Mouse (Mus musculus) heart, embryonic 16.5 days (tissue): Measurements from ENCODE around the gene Cdpf1. TPM values are rescaled to one million over a fixed set of nuclear protein-coding genes. Genes with fewer than 3 reads are reported as not detected.
"Not testable (repeated sequence)": the region's sequence is repeated elsewhere in the genome, so short reads cannot be mapped to it uniquely, and the experiment has no call there.

Source experiments
- ATAC-seq: fragments of 200-750 bp; cut with Nextera tagmentation; replicated peaks from 2 replicates; pipeline ENCODE4 v1.8.0; 2017; ENCODE audit warnings: moderate number of reproducible peaks; ENCODE audit not compliant: insufficient read depth, low FRiP score; ENCODE audit errors: extremely low read depth
- H3K27ac ChIP-seq: fragments of 300-500 bp; sonication (generic); 2 replicates; pipeline ENCODE4 v1.5.1; 2014; ENCODE audit warnings: mild to moderate bottlenecking, low read length, control low read depth, moderate library complexity
- H3K27me3 ChIP-seq: fragments of 300-500 bp; sonication (generic); 2 replicates; pipeline ENCODE4 v1.6.1; 2014; ENCODE audit warnings: low read length, mixed read lengths; ENCODE audit not compliant: control insufficient read depth, insufficient read depth
- H3K36me3 ChIP-seq: fragments of 300-500 bp; sonication (generic); 2 replicates; pipeline ENCODE4 v1.6.1; 2014; ENCODE audit not compliant: control insufficient read depth, insufficient read depth
- H3K4me1 ChIP-seq: fragments of 300-500 bp; sonication (generic); 2 replicates; pipeline ENCODE4 v1.6.1; 2014; ENCODE audit warnings: low read length, mixed read lengths; ENCODE audit not compliant: control insufficient read depth, insufficient read depth
- H3K4me2 ChIP-seq: fragments of 300-500 bp; sonication (generic); 2 replicates; pipeline ENCODE4 v1.6.1; 2014; ENCODE audit warnings: low read depth, mild to moderate bottlenecking, control low read depth, low read length
- H3K4me3 ChIP-seq: fragments of 300-500 bp; sonication (generic); 2 replicates; pipeline ENCODE4 v1.5.1; 2014; ENCODE audit warnings: mild to moderate bottlenecking, control low read depth, low read length
- H3K9ac ChIP-seq: fragments of 300-500 bp; sonication (generic); 2 replicates; pipeline ENCODE4 v1.6.1; 2014; ENCODE audit warnings: low read length, control low read depth
- H3K9me3 ChIP-seq: fragments of 300-500 bp; sonication (generic); replicated peaks from 2 replicates; pipeline ENCODE4 v1.6.1; 2016; ENCODE audit warnings: low read length; ENCODE audit not compliant: control insufficient read depth
- WGBS: fragments of 180-500 bp; shearing (Covaris S2); extraction: QIAGEN DNeasy Blood & Tissue Kit; methylation state at CpG from one replicate; pipeline ENCODE4 v1.1.7; 2014; 5-methylcytosine and 5-hydroxymethylcytosine counted together
- polyA plus RNA-seq: library from polyadenylated mRNA; unstranded; fragments of >200 nt; fragmentation: Nextera tagmentation; extraction: Ambion mirVana; gene quantifications from 2 replicates; pipeline ENCODE4 v1.2.1, GENCODE M21; 2015

The Cdpf1 gene
- polyA plus RNA-seq, 1 experiment from 2014 or later: 48.8 TPM

DNA sequence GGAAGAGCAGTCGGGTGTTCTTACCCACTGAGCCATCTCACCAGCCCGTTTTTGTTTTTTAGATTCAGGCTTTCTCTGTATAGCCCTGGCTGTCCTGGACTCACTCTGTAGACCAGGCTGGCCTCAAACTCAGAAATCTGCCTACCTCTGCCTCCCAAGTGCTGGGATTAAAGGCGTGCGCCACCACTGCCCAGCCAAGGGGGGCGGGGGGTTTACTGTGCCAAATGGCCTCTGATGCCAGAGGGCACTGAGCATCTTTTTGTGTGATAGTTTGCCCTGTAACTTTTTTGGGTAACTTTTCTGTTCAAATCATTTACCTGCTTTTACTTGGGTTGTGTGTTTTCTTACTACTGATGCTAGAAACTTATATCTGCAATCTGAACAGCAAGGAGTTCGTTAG is 32.6 kb downstream of the Cdpf1 start:
- not testable (repeated sequence) for H3K27me3 ChIP-seq, H3K36me3 ChIP-seq, ATAC-seq, H3K27ac ChIP-seq, H3K4me1 ChIP-seq, H3K4me2 ChIP-seq, H3K9me3 ChIP-seq, H3K9ac ChIP-seq, H3K4me3 ChIP-seq
- 87% methylated on average over 6 of the region's 6 CpGs for WGBS

DNA sequence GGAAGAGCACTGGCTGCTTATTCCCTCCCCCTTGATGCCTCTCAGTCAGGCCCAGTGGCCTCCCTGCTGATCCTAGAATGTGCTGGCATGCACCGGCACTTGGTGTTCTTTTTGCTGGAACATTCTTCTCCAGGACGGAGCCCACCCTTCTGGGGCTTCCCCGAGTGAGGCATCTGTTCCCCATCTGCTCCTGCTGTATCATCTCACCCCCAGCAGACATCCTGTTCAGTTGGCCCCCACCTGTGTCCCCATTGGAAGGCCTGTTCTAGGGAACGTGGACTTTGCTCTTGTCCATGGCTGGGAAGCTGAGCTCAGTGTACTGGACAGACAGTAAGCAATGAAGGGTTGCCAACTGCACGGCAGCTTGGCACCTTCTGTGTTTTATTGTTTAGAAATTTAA is 34.7 kb downstream of the Cdpf1 start:
- 74% methylated on average over 5 of the region's 5 CpGs for WGBS
- Histone ChIP-seq H3K36me3 (no peaks in the 10 kb centered on the region), H3K4me2 (no peak overlapping the region), H3K4me1 (no peaks in the 10 kb centered on the region), H3K9me3 (no peaks in the 10 kb centered on the region), H3K27me3 (no peaks in the 10 kb centered on the region), H3K9ac (no peak overlapping the region), H3K4me3 (no peak overlapping the region), H3K27ac (no peak overlapping the region)
- ATAC-seq: no peak

DNA sequence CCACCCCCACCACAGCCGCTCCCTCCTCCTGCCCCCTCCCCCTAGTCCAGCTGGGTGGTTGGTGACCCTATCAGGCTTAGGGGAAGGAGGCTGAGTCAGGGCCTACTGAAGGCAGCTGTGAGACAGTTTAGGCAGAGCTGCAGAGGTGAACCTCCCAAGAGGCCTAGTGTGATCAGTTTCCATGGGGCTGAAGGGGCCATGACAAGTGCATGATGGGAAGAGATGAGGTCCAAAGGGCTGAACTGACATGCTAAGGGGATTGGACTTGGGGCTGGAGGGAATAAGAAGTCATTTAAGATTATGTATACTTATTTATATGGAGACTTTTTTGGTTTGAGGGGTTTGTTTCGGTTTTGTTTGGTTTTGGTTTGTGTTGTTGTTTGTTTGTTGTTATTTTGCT is 35.3 kb downstream of the Cdpf1 start:
- H3K4me2 ChIP-seq: no peak overlapping the region
- H3K9ac ChIP-seq: no peak overlapping the region
- H3K9me3 ChIP-seq: no peaks in the 10 kb centered on the region
- no peaks in the 10 kb centered on the region for H3K4me1 ChIP-seq
- no peaks in the 10 kb centered on the region for H3K27me3 ChIP-seq
- H3K4me3 ChIP-seq: no peak overlapping the region
- no peak for ATAC-seq
- WGBS: 76% methylated on average over 2 of the region's 2 CpGs
- no peak overlapping the region for H3K27ac ChIP-seq
- H3K36me3 ChIP-seq: no peaks in the 10 kb centered on the region

DNA sequence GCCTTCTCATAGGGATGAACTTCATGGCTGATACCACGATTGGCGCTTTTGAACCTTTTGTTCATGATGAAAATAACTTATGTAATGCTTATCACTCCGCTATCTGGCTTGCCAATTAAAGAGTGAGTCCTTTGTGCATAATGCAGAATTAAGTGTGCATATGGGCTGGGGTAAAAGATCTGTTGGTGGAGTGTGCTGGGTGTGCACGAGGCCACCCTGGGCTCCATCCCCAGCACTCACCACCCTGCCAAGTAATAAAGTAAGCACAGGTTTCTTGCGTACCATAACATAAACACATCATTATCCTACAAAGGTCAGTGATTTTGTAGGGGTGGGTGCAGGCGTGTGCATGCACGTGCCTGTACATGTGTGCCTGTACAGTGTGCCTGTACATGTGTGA is 36.5 kb downstream of the Cdpf1 start:
- WGBS: 84% methylated on average over 7 of the region's 7 CpGs
- H3K27ac ChIP-seq: no peak overlapping the region
- no peak overlapping the region for H3K4me3 ChIP-seq
- no peak overlapping the region for H3K4me2 ChIP-seq
- H3K4me1 ChIP-seq: no peaks in the 10 kb centered on the region
- no peak for ATAC-seq
- H3K9me3 ChIP-seq: no peaks in the 10 kb centered on the region
- H3K27me3 ChIP-seq: no peaks in the 10 kb centered on the region
- no peak overlapping the region for H3K9ac ChIP-seq
- no peaks in the 10 kb centered on the region for H3K36me3 ChIP-seq

DNA sequence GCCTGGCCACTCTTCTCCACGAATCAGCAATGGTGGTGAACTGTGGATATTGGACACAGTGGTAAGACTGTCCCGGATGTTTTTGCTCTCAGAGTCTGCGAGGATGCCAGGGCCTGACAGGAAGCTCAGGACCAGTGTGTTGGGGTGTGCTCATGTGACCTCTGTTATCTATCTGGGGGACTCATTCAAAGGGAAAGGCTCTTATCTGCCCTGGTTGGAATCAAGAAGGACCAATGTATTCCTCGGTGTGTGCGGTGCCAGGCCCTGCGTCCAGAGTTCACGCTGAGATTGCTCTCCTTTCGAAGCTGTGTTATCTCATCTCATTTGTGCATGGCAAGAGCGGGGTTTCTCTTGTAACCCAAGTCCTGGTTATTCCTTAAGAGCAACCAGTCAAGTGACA is 37.1 kb downstream of the Cdpf1 start:
- Histone ChIP-seq H3K27ac (no peak overlapping the region), H3K9me3 (no peaks in the 10 kb centered on the region), H3K9ac (no peak overlapping the region), H3K4me3 (no peak overlapping the region), H3K4me2 (no peak overlapping the region), H3K27me3 (no peaks in the 10 kb centered on the region), H3K4me1 (no peaks in the 10 kb centered on the region), H3K36me3 (no peaks in the 10 kb centered on the region)
- ATAC-seq: no peak
- 74% methylated on average over 9 of the region's 9 CpGs for WGBS

DNA sequence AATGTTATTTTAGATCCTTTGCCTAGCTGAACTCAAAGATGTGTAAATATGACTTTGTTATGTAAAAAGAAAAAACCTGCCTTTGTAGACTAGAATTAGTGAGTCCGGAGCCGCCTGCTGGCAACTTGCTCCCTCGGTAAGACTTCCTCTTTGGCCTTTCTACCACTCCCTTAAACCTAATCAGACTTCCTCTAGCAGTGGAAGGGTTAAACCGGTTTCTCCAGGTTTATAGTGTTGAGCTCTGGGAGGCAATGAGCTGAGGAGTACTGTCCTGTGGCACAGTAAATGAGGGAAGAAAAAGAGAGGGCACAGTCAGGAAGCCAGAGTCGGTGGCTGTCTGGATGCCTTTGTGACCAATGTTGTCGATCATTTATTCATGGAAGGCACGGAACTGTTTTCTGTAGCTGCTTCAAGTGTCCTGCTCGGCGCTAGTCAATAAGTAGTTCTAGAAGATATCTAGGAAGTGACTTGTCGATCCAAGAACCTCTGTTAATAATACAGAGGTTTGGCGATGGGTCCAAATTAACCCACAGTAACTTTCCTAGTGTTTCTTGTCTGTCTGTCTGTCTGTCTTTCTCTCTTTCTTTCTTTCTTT is 39.3 kb downstream of the Cdpf1 start:
- no peaks in the 10 kb centered on the region for H3K36me3 ChIP-seq
- H3K9ac ChIP-seq: no peak overlapping the region
- H3K4me3 ChIP-seq: no peak overlapping the region
- no peaks in the 10 kb centered on the region for H3K4me1 ChIP-seq
- no peaks in the 10 kb centered on the region for H3K9me3 ChIP-seq
- H3K27me3 ChIP-seq: no peaks in the 10 kb centered on the region
- H3K4me2 ChIP-seq: no peak overlapping the region
- WGBS: 73% methylated on average over 11 of the region's 11 CpGs
- ATAC-seq: no peak
- H3K27ac ChIP-seq: no peak overlapping the region

DNA sequence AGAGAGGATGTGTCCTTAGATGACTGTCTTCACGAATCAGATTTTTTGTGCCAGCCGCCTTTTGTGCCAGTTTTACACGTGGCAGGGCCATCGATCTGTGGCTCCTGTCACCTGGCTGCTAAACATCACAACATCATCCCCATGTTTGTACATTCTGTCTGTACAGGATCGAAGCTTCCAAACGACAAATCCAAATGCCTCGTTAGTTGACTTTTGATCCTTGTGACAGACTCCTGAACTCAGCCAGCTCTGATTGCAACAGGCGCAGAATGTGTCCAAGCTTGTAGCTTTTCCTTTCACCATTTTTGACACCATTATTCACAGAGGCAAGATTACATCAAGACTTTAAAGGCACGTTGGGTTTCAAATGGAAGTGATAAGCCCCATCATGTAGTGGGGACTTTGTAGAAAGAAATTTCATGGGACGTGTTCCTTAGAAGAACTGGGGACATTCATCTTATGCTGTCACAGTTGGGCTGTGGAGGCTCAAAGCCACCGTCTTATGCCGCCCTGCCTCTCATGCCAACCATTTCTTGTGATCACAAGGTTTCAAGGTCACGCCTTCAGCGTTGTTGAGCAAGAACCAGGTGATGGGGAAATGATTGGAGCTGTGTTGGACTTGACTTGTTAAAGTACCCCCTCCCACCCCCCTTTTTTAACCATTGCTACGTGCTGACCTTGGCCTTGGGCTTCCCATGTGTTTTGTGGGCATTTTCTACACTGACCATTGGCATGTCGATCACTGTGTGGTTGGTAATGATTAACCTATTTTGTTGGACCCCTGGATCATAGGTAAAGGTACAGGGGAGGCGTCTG is 40.0 kb downstream of the Cdpf1 start:
- no peaks in the 10 kb centered on the region for H3K4me1 ChIP-seq
- H3K27ac ChIP-seq: no peak overlapping the region
- WGBS: 80% methylated on average over 17 of the region's 17 CpGs
- no peak overlapping the region for H3K9ac ChIP-seq
- H3K36me3 ChIP-seq: no peaks in the 10 kb centered on the region
- ATAC-seq: no peak
- no peak overlapping the region for H3K4me3 ChIP-seq
- H3K4me2 ChIP-seq: no peak overlapping the region
- H3K9me3 ChIP-seq: no peaks in the 10 kb centered on the region
- H3K27me3 ChIP-seq: no peaks in the 10 kb centered on the region

DNA sequence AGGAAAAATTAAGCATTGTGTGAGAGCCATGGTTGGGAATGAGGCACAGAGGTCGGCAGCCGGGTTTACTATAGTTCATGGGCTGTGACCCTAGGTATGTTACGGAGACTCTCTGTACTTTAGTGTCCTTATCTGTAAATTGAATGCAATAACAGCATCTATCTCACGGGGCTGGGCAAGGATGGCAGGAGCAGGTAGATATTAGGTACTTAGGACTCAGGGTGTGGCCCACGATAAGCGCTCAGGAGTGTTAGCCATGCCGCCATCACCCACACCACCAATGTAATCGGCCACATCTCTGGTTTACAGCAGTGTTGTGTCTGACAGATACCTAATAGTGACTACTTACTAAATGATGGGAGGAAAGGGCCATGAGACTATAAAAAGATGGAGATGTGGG is 42.5 kb downstream of the Cdpf1 start:
- peaks cover 3% of the 10 kb centered on the region; the same call in 1 of the 2 replicates for H3K36me3 ChIP-seq
- no peak overlapping the region for H3K9ac ChIP-seq
- no peak overlapping the region for H3K4me2 ChIP-seq
- WGBS: 87% methylated on average over 8 of the region's 8 CpGs
- H3K27ac ChIP-seq: no peak overlapping the region
- no peak overlapping the region for H3K4me3 ChIP-seq
- no peak for ATAC-seq
- peaks cover 3% of the 10 kb centered on the region for H3K9me3 ChIP-seq
- H3K4me1 ChIP-seq: no peaks in the 10 kb centered on the region
- H3K27me3 ChIP-seq: no peaks in the 10 kb centered on the region

DNA sequence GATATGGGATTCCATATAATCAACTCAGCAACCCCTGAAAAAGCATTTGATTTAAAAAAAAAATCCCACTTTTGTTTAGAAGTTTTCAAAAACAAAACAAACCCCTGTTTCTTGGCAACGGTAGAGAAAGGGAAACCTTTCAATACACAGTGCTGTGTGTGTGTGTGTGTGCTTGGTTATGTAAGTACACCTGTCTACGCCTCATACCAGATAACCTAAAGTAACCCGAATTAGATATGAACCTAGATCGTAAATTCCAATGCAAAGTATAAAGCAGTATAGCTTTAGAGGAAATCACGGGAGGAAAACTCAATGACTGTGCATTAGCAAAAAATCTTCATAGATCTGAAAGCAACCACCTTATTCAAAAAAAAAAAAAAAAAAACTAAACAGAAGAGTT is 44.8 kb downstream of the Cdpf1 start:
- peaks cover 3% of the 10 kb centered on the region for H3K9me3 ChIP-seq
- no peak overlapping the region for H3K4me3 ChIP-seq
- H3K36me3 ChIP-seq: peaks cover 3% of the 10 kb centered on the region; the same call in 1 of the 2 replicates
- no peak overlapping the region for H3K9ac ChIP-seq
- 87% methylated on average over 5 of the region's 5 CpGs for WGBS
- ATAC-seq: no peak
- H3K4me1 ChIP-seq: peaks cover 4% of the 10 kb centered on the region; the same call in 1 of the 2 replicates
- H3K27ac ChIP-seq: no peak overlapping the region
- H3K4me2 ChIP-seq: no peak overlapping the region
- no peaks in the 10 kb centered on the region for H3K27me3 ChIP-seq
